ENCODE assay signal across 8 mouse cellular contexts in genomic region chr7:45053931-45054510, GRCm38 (mm10). TPM values are rescaled to one million over a fixed set of nuclear protein-coding genes. Genes with fewer than 3 reads are reported as not detected.
DNase-seq lines count a peak whose midpoint lies in the region; ATAC-seq and TF ChIP-seq lines count a peak whose summit lies in the region.

No protein-coding gene starts in this region.

- TF ChIP-seq CTCF in bone marrow, adult 2 months (IDR thresholded peaks at IDR 0.05; ENCODE audit: control insufficient read depth, insufficient read depth, low read length): no peak

- peaks cover 13% of the 10 kb centered on the region for H3K36me3 ChIP-seq in embryonic facial prominence, embryonic 15.5 days
- H3K36me3 ChIP-seq in kidney, embryonic 15.5 days: peaks cover 20% of the 10 kb centered on the region

- H3K4me1 ChIP-seq in bone marrow, adult 2 months (ENCODE audit: control insufficient read depth, insufficient read depth, low read length): peaks cover 5% of the 10 kb centered on the region
- H3K4me1 ChIP-seq in embryonic facial prominence, embryonic 15.5 days: peaks cover 22% of the 10 kb centered on the region
- H3K4me1 ChIP-seq in kidney, embryonic 15.5 days: peaks cover 40% of the 10 kb centered on the region

- under 1% methylated on average over 33 of the region's 33 CpGs for WGBS in bone marrow, adult 2 months
- WGBS in embryonic facial prominence, embryonic 15.5 days: under 1% methylated on average over 33 of the region's 33 CpGs
- under 1% methylated on average over 33 of the region's 33 CpGs for WGBS in kidney, embryonic 15.5 days

- DNase-seq in 416B (ENCODE audit: low read depth) (peak; percentile 100), liver (peak; percentile 96)
- peak; percentile 97 for DNase-seq in heart, adult 9 months (ENCODE audit: low spot score in 2 of 2)
- peak; percentile 90 for DNase-seq in spleen, postnatal 4 days (ENCODE audit: low spot score in 2 of 2)

- no peaks in the 10 kb centered on the region for H3K9me3 ChIP-seq in embryonic facial prominence, embryonic 15.5 days (replicated peaks)
- no peaks in the 10 kb centered on the region for H3K9me3 ChIP-seq in kidney, embryonic 15.5 days (replicated peaks)

- H3K9ac ChIP-seq in embryonic facial prominence, embryonic 15.5 days: peak overlapping the region; percentile 46
- H3K9ac ChIP-seq in kidney, embryonic 15.5 days: peak overlapping the region; percentile 87

- ATAC-seq in embryonic facial prominence, embryonic 15.5 days (ENCODE audit: insufficient number of reproducible peaks, low FRiP score, low TSS enrichment, low read depth): peak; percentile 95
- peak; percentile 95 for ATAC-seq in kidney, embryonic 15.5 days (replicated peaks; ENCODE audit: low FRiP score)
- peak; percentile 92 for ATAC-seq in monocyte, adult 5-6 weeks (replicated peaks; ENCODE audit: insufficient number of reproducible peaks, low FRiP score, low TSS enrichment, poor library complexity, severe bottlenecking)

- peak overlapping the region; percentile 82 for H3K27ac ChIP-seq in bone marrow, adult 2 months (ENCODE audit: control insufficient read depth, insufficient read depth, low read depth, low read length, poor library complexity)
- H3K27ac ChIP-seq in embryonic facial prominence, embryonic 15.5 days (replicated peaks): peak overlapping the region; percentile 100
- H3K27ac ChIP-seq in kidney, embryonic 15.5 days: peak overlapping the region; percentile 100

- H3K27me3 ChIP-seq in embryonic facial prominence, embryonic 15.5 days: no peaks in the 10 kb centered on the region
- no peaks in the 10 kb centered on the region for H3K27me3 ChIP-seq in kidney, embryonic 15.5 days

- peak; percentile 60; the same call in 1 of the 2 replicates for TF ChIP-seq POLR2A in bone marrow, adult 2 months (IDR thresholded peaks at IDR 0.05; ENCODE audit: borderline replicate concordance, control insufficient read depth, low read depth, low read length)

- H3K4me3 ChIP-seq in bone marrow, adult 2 months (replicated peaks; ENCODE audit: control insufficient read depth, low read depth, low read length): peak overlapping the region; percentile 69
- H3K4me3 ChIP-seq in embryonic facial prominence, embryonic 15.5 days (replicated peaks): peak overlapping the region; percentile 79
- peak overlapping the region; percentile 80 for H3K4me3 ChIP-seq in kidney, embryonic 15.5 days (replicated peaks)

- H3K4me2 ChIP-seq in embryonic facial prominence, embryonic 15.5 days (replicated peaks): peak overlapping the region; percentile 94
- H3K4me2 ChIP-seq in kidney, embryonic 15.5 days: peak overlapping the region; percentile 97

RNA-seq across cellular contexts. Expression of gene Prr12, which starts 1.3 kb away (rescaled TPM):
- 8.6 and 14.3 TPM in 2 replicates for polyA plus RNA-seq in bone marrow, adult 2 months (2011; ENCODE audit: insufficient read depth, insufficient read length, low replicate concordance, missing spikeins)
- 11.9 and 12.1 TPM in 2 replicates for polyA plus RNA-seq in embryonic facial prominence, embryonic 15.5 days (2015; fragmentation: Nextera tagmentation; extraction: Ambion mirVana)
- 10.3 and 11.3 TPM in 2 replicates for polyA plus RNA-seq in kidney, embryonic 15.5 days (2015; fragmentation: Nextera tagmentation; extraction: Ambion mirVana)
- 1.6 to 5.0 TPM (median 2.0 TPM) in 3 replicates for total RNA-seq in monocyte, adult 5-6 weeks (2017)

RNA-seq across cellular contexts. Expression of gene Nosip, which starts 8.2 kb away (rescaled TPM):
- polyA plus RNA-seq in bone marrow, adult 2 months (2011; ENCODE audit: insufficient read depth, insufficient read length, low replicate concordance, missing spikeins): 31.8 and 44.8 TPM in 2 replicates
- polyA plus RNA-seq in embryonic facial prominence, embryonic 15.5 days (2015; fragmentation: Nextera tagmentation; extraction: Ambion mirVana): 68.5 and 73.6 TPM in 2 replicates
- polyA plus RNA-seq in kidney, embryonic 15.5 days (2015; fragmentation: Nextera tagmentation; extraction: Ambion mirVana): 71.5 and 79.5 TPM in 2 replicates
- total RNA-seq in monocyte, adult 5-6 weeks (2017): 45.8 to 57.3 TPM (median 52.8 TPM) in 3 replicates

RNA-seq across cellular contexts. Expression of gene Prrg2, which starts 8.5 kb away (rescaled TPM):
- 13.8 and 18.2 TPM in 2 replicates for polyA plus RNA-seq in bone marrow, adult 2 months (2011; ENCODE audit: insufficient read depth, insufficient read length, low replicate concordance, missing spikeins)
- polyA plus RNA-seq in embryonic facial prominence, embryonic 15.5 days (2015; fragmentation: Nextera tagmentation; extraction: Ambion mirVana): 26.0 and 26.9 TPM in 2 replicates
- 33.7 and 36.2 TPM in 2 replicates for polyA plus RNA-seq in kidney, embryonic 15.5 days (2015; fragmentation: Nextera tagmentation; extraction: Ambion mirVana)
- total RNA-seq in monocyte, adult 5-6 weeks (2017): 1.5 to 12.8 TPM (median 3.7 TPM) in 3 replicates

RNA-seq across cellular contexts. Expression of gene Rras, which starts 36.3 kb away (rescaled TPM):
- polyA plus RNA-seq in bone marrow, adult 2 months (2011; ENCODE audit: insufficient read depth, insufficient read length, low replicate concordance, missing spikeins): 11.0 and 14.9 TPM in 2 replicates
- 41.3 and 47.6 TPM in 2 replicates for polyA plus RNA-seq in embryonic facial prominence, embryonic 15.5 days (2015; fragmentation: Nextera tagmentation; extraction: Ambion mirVana)
- polyA plus RNA-seq in kidney, embryonic 15.5 days (2015; fragmentation: Nextera tagmentation; extraction: Ambion mirVana): 32.6 and 43.2 TPM in 2 replicates
- total RNA-seq in monocyte, adult 5-6 weeks (2017): 43.0 to 51.7 TPM (median 49.7 TPM) in 3 replicates

RNA-seq across cellular contexts. Expression of gene Scaf1, which starts 37.9 kb away (rescaled TPM):
- polyA plus RNA-seq in bone marrow, adult 2 months (2011; ENCODE audit: insufficient read depth, insufficient read length, low replicate concordance, missing spikeins): 45.6 and 72.1 TPM in 2 replicates
- polyA plus RNA-seq in embryonic facial prominence, embryonic 15.5 days (2015; fragmentation: Nextera tagmentation; extraction: Ambion mirVana): 40.7 and 41.9 TPM in 2 replicates
- 35.5 and 40.1 TPM in 2 replicates for polyA plus RNA-seq in kidney, embryonic 15.5 days (2015; fragmentation: Nextera tagmentation; extraction: Ambion mirVana)
- total RNA-seq in monocyte, adult 5-6 weeks (2017): 15.3 to 21.1 TPM (median 16.7 TPM) in 3 replicates

Comparison
In these comparisons a context has a peak if more than half of its experiments do, and no peak if none do; other contexts are left out.
1. Peak in every context shown above with its lines: DNase-seq, ATAC-seq, H3K4me3 ChIP-seq and H3K27ac ChIP-seq.